Mouse (Mus musculus) erythroid progenitor cell, adult 5-6 weeks (primary cell): ENCODE measurements around the gene Nck2. TPM values are rescaled to one million over a fixed set of nuclear protein-coding genes. Genes with fewer than 3 reads are reported as not detected.
A peak's percentile ranks its signal among the peaks of the same experiment; 100 is the strongest.
"Not testable (repeated sequence)": the region's sequence is repeated elsewhere in the genome, so short reads cannot be mapped to it uniquely, and the experiment has no call there.

ENCODE experiments used
- ATAC-seq: replicated peaks from 2 replicates; pipeline ENCODE4 v1.8.0; 2016; ENCODE audit warnings: moderate number of reproducible peaks, mild to moderate bottlenecking, moderate TSS enrichment, inconsistent platforms; ENCODE audit not compliant: poor library complexity, low FRiP score, severe bottlenecking
- total RNA-seq, 2 experiments: library from RNA; stranded (forward) in 1 of 2; stranded (reverse) in 1 of 2; fragments of 150-400 nt in 1 of 2; fragments of 186-747, 209-891 nt in 1 of 2; gene quantifications; 2 replicates each; pipeline versions ENCODE4 v1.2.3 to v1.2.4; 2015 to 2017; ENCODE audit warnings: low replicate concordance in 2 of 2

The Nck2 gene
- total RNA-seq, 2 experiments from 2014 or later: 1.2 to 3.4 TPM

- ATAC-seq: no peak
Observed at GRCm38 (mm10) chr1:43528275-43528674, 83.9 kb downstream of the Nck2 start.

- ATAC-seq: no peak
Observed at GRCm38 (mm10) chr1:43529086-43529485, 84.7 kb downstream of the Nck2 start.

- ATAC-seq: no peak
Observed at GRCm38 (mm10) chr1:43530295-43531020, 86.1 kb downstream of the Nck2 start.

DNA sequence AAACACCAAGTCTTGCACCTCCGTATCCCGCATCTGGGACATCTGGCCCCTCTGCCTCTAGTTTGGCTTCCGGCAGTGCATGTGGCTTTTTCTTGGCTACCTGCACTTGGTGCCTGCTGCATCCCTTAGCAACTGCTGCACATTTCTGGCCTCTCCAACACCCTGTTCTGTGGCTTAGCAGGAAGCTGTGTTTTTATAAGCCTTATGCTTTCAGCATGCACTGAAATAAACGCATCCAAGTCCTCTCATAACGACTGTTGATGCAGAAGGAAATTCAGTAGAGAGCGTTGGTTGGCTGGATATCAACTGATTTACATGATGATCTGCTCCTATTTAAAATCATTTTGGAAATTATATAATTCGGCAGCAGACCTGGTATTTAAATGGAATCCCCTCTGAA lies 86.9 kb downstream of the Nck2 start:
- ATAC-seq: no peak

- no peak for ATAC-seq
Observed at GRCm38 (mm10) chr1:43532279-43532678, 87.9 kb downstream of the Nck2 start.

- ATAC-seq: not testable (repeated sequence)
Observed at GRCm38 (mm10) chr1:43533497-43533896, 89.1 kb downstream of the Nck2 start.

DNA sequence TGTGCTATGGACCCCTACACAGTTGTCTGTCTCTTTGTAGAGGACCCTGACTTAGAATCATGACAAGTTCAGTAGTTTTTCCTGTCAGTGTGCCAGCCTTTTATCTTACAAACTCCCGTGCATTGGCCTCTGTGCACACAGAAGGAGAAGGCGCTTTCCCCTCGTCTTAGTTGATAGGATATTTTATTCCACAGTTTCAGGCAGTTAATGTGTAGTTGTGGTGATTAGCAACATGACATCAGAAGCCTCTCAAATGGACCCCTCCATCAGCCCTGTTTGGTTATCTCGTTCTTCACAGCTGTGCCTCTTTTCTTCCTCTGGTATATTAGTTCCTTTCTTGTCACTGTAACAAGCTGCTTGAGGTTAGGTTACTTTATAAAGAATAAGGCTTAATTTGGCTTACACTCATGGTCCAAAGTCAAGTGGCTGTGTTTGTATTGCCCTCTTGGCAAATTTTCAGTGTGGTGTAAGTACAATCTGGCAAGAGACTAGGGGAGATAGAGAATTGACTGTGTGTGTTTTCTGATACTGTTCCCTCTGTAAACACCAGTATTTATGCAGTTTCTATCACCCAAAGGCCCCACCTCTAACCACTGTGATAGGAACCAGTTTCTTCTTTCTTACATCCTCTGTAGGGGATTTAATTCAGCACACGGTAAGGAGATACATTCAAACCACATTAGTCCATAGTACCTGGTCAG lies 89.8 kb downstream of the Nck2 start:
- no peak for ATAC-seq

DNA sequence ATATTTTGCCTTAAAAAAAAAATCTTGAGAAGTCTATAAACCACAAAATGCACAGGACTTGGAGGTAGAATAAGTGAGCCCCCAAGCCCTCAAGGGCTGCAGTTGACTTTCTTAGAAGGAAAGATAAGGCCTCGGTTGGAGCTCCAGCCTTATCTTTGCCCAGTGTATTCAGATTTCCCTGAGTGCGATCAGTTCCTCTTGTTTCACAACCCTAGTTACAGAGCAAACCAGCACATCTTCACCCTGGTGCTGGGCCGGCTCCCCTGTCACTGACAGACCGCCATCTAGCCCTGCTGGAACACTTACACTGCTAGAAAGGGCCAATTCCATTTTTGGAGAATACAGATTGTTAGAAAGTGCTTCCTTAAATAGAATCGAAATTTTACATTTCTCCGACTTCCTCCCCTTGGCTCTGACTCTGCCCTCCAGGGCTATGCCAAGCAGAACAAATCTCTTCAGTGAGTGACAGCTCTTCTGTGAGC lies 91.2 kb downstream of the Nck2 start:
- ATAC-seq: no peak

GRCm38 (mm10) chr1:43536266-43536665 lies 91.9 kb downstream of the Nck2 start:
- no peak for ATAC-seq

GRCm38 (mm10) chr1:43537021-43537420 lies 92.6 kb downstream of the Nck2 start:
- no peak for ATAC-seq

DNA sequence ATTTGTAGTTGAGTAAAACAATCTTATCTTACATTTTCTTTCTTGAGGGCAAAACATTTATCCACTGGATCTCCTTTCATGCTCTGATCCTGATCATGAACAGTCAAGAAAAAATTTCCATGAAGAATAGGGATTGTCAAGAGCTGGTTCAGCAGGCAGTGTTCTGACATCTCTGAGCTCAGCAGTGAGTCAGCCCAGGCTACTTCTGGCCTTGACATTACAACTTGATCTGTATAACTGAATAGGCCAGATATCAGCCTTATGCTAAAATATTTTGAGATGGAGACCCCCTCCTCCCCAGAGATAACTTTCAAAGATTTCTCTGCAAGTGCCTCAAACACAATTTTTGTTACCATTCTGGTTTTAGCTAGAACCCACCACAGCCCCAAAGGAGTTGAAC lies 93.1 kb downstream of the Nck2 start:
- no peak for ATAC-seq

- ATAC-seq: no peak
Observed at GRCm38 (mm10) chr1:43538716-43539115, 94.3 kb downstream of the Nck2 start.

- ATAC-seq: no peak
Observed at GRCm38 (mm10) chr1:43539689-43540380, 95.5 kb downstream of the Nck2 start.

GRCm38 (mm10) chr1:43542339-43542738 lies 98.0 kb downstream of the Nck2 start:
- ATAC-seq: no peak

- peak; percentile 50 for ATAC-seq
Observed at GRCm38 (mm10) chr1:43547644-43548043, 103.3 kb downstream of the Nck2 start.

DNA sequence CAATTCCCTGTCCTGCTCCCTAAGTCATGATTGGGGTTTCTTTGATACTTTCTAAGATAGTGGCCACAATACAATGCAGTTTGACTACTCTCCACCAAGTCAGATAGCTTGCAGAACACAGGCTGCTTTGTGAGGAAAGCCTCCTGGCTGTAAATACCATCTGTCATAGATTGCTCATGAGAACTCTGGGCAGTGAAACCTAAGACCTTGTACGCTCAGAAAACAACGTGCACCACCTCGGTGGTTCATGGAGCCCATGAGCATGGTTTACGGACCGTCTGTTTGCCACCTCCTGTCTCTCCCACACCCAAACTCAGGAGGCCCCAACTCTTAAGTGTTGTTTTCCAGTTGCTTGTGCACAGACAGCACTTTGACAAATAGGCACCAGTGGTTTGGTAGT lies 104.4 kb downstream of the Nck2 start:
- no peak for ATAC-seq

DNA sequence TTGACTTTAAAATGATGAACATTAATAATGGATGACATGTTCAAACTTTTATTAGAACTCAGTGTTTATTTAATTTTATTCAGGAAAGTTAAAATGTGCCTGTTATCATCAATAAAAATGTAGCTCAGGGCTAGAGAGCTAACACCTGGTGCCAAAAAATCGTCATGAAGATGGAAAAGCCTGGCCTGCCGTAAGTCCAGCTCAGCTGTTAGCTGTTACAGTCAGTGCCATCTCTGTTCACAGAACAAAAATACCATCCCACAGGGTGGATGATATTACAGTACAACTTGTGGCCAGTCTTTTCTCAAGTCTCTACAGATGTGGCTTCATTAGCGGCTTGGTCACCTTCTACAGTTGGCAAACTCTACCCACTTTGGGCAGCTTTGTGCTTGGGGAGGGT lies 106.1 kb downstream of the Nck2 start:
- ATAC-seq: no peak

DNA sequence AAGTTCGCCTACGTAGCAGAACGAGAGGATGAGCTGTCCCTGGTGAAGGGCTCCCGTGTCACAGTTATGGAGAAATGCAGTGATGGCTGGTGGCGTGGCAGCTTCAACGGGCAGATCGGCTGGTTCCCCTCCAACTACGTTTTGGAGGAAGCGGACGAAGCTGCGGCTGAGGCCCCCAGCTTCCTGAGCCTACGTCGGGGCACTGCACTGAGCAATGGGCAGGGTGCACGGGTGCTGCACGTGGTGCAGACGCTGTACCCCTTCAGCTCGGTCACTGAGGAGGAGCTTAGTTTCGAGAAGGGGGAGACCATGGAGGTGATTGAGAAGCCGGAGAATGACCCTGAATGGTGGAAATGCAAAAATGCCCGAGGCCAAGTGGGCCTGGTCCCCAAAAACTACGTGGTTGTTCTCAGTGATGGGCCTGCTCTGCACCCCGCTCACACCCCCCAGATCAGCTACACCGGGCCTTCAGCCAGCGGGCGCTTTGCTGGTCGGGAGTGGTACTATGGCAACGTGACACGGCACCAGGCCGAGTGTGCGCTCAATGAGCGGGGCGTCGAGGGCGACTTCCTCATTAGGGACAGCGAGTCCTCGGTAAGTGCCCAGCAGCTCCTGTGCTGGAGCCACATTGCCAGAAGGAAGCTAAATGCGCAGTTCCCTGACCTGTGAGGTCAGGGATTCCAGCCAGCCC lies 109.8 kb downstream of the Nck2 start:
- not testable (repeated sequence) for ATAC-seq

- no peak for ATAC-seq
Observed at GRCm38 (mm10) chr1:43555222-43555974, 111.0 kb downstream of the Nck2 start.
